Mouse (Mus musculus): Measurements from ENCODE around the gene Arrdc2. TPM values are rescaled to one million over a fixed set of nuclear protein-coding genes. Genes with fewer than 3 reads are reported as not detected.

Gene Arrdc2
- polyA plus RNA-seq, 1 experiment: 4.4 TPM

GRCm38 (mm10) chr8:70874441-70874840, 34.9 kb upstream of the Arrdc2 start:
- Histone ChIP-seq H3K4me1 (ENCODE audit: control insufficient read depth, insufficient read depth, low read length) (no peaks in the 10 kb centered on the region), H3K4me3 (ENCODE audit: insufficient read depth, low read length) (no peak overlapping the region), H3K27ac (ENCODE audit: insufficient read depth, low read length) (no peak overlapping the region)
- TF ChIP-seq POLR2A (IDR thresholded peaks at IDR 0.05; ENCODE audit: low read depth, low read length) (no peak), CTCF (IDR thresholded peaks at IDR 0.05; ENCODE audit: borderline replicate concordance, insufficient read depth, low read length) (no peak)

- no peaks in the 10 kb centered on the region for H3K4me1 ChIP-seq (ENCODE audit: control insufficient read depth, insufficient read depth, low read length)
- peak within 1 kb of the TSS; percentile 81 for H3K4me3 ChIP-seq (ENCODE audit: insufficient read depth, low read length)
- peak; percentile 59 for TF ChIP-seq CTCF (IDR thresholded peaks at IDR 0.05; ENCODE audit: borderline replicate concordance, insufficient read depth, low read length)
- peak; percentile 30; the same call in 1 of the 2 replicates for TF ChIP-seq POLR2A (IDR thresholded peaks at IDR 0.05; ENCODE audit: low read depth, low read length)
- peak within 1 kb of the TSS; percentile 94 for H3K27ac ChIP-seq (ENCODE audit: insufficient read depth, low read length)
Measured at GRCm38 (mm10) chr8:70873364-70873985, 34.0 kb upstream of the Arrdc2 start, which contains the start of gene Ccdc124. TSS of gene Ccdc124 (minus strand) at chr8:70873935.

- H3K4me1 ChIP-seq (ENCODE audit: control insufficient read depth, insufficient read depth, low read length): no peaks in the 10 kb centered on the region
- no peak; the same call in 1 of the 2 replicates for TF ChIP-seq POLR2A (IDR thresholded peaks at IDR 0.05; ENCODE audit: low read depth, low read length)
- no peak for TF ChIP-seq CTCF (IDR thresholded peaks at IDR 0.05; ENCODE audit: borderline replicate concordance, insufficient read depth, low read length)
- H3K4me3 ChIP-seq (ENCODE audit: insufficient read depth, low read length): peak overlapping the region; percentile 81
- peak overlapping the region; percentile 94 for H3K27ac ChIP-seq (ENCODE audit: insufficient read depth, low read length)
Measured at GRCm38 (mm10) chr8:70872643-70873363, 33.3 kb upstream of the Arrdc2 start.

GRCm38 (mm10) chr8:70871195-70871807, 31.8 kb upstream of the Arrdc2 start:
- H3K27ac ChIP-seq (ENCODE audit: insufficient read depth, low read length): no peak overlapping the region
- H3K4me3 ChIP-seq (ENCODE audit: insufficient read depth, low read length): no peak overlapping the region
- no peaks in the 10 kb centered on the region for H3K4me1 ChIP-seq (ENCODE audit: control insufficient read depth, insufficient read depth, low read length)
- TF ChIP-seq POLR2A (IDR thresholded peaks at IDR 0.05; ENCODE audit: low read depth, low read length) (no peak), CTCF (IDR thresholded peaks at IDR 0.05; ENCODE audit: borderline replicate concordance, insufficient read depth, low read length) (no peak)

- TF ChIP-seq POLR2A (IDR thresholded peaks at IDR 0.05; ENCODE audit: low read depth, low read length): no peak
- TF ChIP-seq CTCF (IDR thresholded peaks at IDR 0.05; ENCODE audit: borderline replicate concordance, insufficient read depth, low read length): peak; percentile 97
- Histone ChIP-seq H3K27ac (ENCODE audit: insufficient read depth, low read length) (no peak overlapping the region), H3K4me1 (ENCODE audit: control insufficient read depth, insufficient read depth, low read length) (no peaks in the 10 kb centered on the region), H3K4me3 (ENCODE audit: insufficient read depth, low read length) (no peak overlapping the region)
Measured at GRCm38 (mm10) chr8:70869601-70870041, 30.1 kb upstream of the Arrdc2 start.

GRCm38 (mm10) chr8:70869199-70869571, 29.7 kb upstream of the Arrdc2 start:
- no peaks in the 10 kb centered on the region for H3K4me1 ChIP-seq (ENCODE audit: control insufficient read depth, insufficient read depth, low read length)
- no peak overlapping the region for H3K4me3 ChIP-seq (ENCODE audit: insufficient read depth, low read length)
- TF ChIP-seq CTCF (IDR thresholded peaks at IDR 0.05; ENCODE audit: borderline replicate concordance, insufficient read depth, low read length) (no peak), POLR2A (IDR thresholded peaks at IDR 0.05; ENCODE audit: low read depth, low read length) (no peak)
- no peak overlapping the region for H3K27ac ChIP-seq (ENCODE audit: insufficient read depth, low read length)

GRCm38 (mm10) chr8:70868559-70869198, 29.2 kb upstream of the Arrdc2 start:
- H3K27ac ChIP-seq (ENCODE audit: insufficient read depth, low read length): no peak overlapping the region
- no peaks in the 10 kb centered on the region for H3K4me1 ChIP-seq (ENCODE audit: control insufficient read depth, insufficient read depth, low read length)
- peak; percentile 7; the same call in 1 of the 2 replicates for TF ChIP-seq CTCF (IDR thresholded peaks at IDR 0.05; ENCODE audit: borderline replicate concordance, insufficient read depth, low read length)
- no peak for TF ChIP-seq POLR2A (IDR thresholded peaks at IDR 0.05; ENCODE audit: low read depth, low read length)
- H3K4me3 ChIP-seq (ENCODE audit: insufficient read depth, low read length): no peak overlapping the region

GRCm38 (mm10) chr8:70866566-70866965, 27.0 kb upstream of the Arrdc2 start:
- no peak for TF ChIP-seq CTCF (IDR thresholded peaks at IDR 0.05; ENCODE audit: borderline replicate concordance, insufficient read depth, low read length)
- TF ChIP-seq POLR2A (IDR thresholded peaks at IDR 0.05; ENCODE audit: low read depth, low read length): no peak
- Histone ChIP-seq H3K27ac (ENCODE audit: insufficient read depth, low read length) (no peak overlapping the region), H3K4me3 (ENCODE audit: insufficient read depth, low read length) (no peak overlapping the region), H3K4me1 (ENCODE audit: control insufficient read depth, insufficient read depth, low read length) (no peaks in the 10 kb centered on the region)

GRCm38 (mm10) chr8:70866001-70866520, 26.5 kb upstream of the Arrdc2 start:
- Histone ChIP-seq H3K4me3 (ENCODE audit: insufficient read depth, low read length) (peak overlapping the region; percentile 18), H3K4me1 (ENCODE audit: control insufficient read depth, insufficient read depth, low read length) (no peaks in the 10 kb centered on the region), H3K27ac (ENCODE audit: insufficient read depth, low read length) (no peak overlapping the region)
- TF ChIP-seq POLR2A (IDR thresholded peaks at IDR 0.05; ENCODE audit: low read depth, low read length): no peak
- TF ChIP-seq CTCF (IDR thresholded peaks at IDR 0.05; ENCODE audit: borderline replicate concordance, insufficient read depth, low read length): no peak
